Mouse (Mus musculus): Measurements from ENCODE around the gene Lmna.

The Lmna gene

GRCm38 (mm10) chr3:88539397-88539796 lies 29.6 kb upstream of the Lmna start:
- in situ Hi-C loops (cut with MboI, MseI) = no loop called here

DNA sequence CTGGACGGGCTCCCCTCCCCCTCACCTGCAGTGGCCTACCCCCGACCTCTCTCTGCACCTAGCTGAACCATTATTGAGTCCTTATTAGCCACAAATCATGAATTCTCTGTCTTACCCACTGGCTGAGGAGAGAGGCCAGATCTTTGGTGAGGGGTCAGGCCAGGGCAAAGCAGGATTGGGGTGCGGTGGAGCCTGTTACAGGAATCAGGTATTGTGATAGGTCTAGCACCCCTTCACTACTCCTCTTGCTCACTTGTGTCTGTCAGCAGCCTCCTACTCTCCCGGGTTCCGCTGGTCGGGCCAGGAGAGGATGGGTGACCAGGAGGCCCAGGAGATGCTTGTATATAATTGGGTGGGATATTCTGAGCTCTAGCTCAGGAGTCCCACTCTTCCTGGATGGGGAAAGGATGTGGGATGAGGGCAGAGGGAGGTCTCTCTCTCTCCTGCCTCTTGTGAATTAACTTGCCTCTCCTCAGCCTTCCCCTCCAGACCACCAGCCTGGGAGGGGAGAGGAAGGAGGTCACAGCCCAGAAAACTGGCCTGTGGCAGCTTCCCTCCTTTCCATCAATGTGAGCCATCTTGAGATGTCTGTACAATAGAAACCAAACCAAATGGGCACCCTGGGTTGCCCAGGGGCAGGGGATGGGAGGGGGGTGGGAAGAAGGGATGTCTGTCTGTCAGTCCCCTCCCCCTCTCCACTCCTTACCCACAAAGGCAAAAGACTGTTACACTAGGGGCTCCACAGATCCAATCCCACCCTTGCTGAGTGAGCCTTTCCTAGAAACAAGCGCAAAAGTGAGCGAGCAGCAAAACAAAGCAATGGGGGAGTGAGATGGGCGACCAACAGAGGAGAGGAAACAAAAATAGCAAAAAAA lies 28.8 kb upstream of the Lmna start:
- in situ Hi-C loops (cut with MboI, MseI) = no loop called here

- in situ Hi-C loops (cut with MboI, MseI) = no loop called here
Observed at GRCm38 (mm10) chr3:88537146-88537545, 27.4 kb upstream of the Lmna start.

DNA sequence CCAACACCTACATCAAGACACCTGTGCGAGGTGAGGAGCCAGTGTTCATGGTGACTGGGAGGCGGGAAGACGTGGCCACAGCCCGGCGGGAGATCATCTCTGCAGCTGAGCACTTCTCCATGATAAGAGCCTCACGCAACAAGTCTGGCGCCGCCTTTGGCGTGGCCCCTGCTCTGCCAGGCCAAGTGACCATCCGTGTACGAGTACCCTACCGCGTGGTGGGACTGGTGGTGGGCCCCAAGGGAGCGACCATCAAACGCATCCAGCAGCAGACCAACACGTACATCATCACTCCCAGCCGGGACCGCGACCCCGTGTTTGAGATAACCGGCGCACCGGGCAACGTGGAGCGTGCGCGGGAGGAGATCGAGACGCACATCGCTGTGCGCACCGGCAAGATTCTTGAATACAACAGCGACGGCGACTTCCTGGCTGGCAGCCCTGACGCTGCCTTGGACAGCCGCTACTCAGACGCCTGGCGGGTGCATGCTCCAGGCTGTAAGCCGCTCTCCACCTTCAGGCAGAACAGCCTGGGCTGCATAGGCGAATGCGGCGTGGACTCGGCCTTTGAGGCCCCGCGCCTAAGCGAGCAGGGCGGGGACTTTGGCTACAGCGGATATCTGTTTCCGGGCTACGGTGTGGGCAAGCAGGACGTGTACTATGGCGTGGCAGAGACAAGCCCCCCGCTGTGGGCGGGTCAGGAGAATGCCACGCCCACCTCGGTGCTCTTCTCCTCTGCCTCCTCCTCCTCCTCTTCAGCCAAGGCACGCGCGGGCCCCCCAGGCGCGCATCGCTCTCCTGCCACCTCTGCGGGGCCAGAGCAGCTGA lies 26.6 kb upstream of the Lmna start:
- in situ Hi-C loops (cut with MboI, MseI) = no loop called here

- in situ Hi-C loops (cut with MboI, MseI) = no loop called here
Observed at GRCm38 (mm10) chr3:88535527-88535926, 25.8 kb upstream of the Lmna start.

- in situ Hi-C loops (cut with MboI, MseI) = no loop called here
Observed at GRCm38 (mm10) chr3:88535005-88535404, 25.2 kb upstream of the Lmna start.

DNA sequence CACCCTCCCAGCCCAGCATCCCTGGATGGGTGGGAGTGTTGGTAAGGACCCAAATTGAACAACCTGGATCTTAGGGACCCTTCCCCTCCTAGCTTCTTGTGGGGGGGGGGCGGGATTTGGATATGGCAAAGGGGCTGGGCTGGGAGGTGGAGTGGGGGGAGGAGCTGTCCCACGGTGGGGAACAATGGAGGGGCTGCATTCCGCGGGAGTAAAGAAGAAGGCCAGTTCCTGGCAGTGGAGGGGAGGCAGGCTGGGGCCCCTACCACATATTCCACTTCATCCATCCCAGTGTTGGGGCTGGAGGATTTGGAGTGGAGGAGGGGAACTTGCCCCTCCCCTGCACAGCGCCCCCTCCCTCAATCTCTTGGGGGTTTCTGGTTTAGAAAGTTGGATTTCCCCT lies 23.9 kb upstream of the Lmna start:
- in situ Hi-C loops (cut with MboI, MseI) = no loop called here

DNA sequence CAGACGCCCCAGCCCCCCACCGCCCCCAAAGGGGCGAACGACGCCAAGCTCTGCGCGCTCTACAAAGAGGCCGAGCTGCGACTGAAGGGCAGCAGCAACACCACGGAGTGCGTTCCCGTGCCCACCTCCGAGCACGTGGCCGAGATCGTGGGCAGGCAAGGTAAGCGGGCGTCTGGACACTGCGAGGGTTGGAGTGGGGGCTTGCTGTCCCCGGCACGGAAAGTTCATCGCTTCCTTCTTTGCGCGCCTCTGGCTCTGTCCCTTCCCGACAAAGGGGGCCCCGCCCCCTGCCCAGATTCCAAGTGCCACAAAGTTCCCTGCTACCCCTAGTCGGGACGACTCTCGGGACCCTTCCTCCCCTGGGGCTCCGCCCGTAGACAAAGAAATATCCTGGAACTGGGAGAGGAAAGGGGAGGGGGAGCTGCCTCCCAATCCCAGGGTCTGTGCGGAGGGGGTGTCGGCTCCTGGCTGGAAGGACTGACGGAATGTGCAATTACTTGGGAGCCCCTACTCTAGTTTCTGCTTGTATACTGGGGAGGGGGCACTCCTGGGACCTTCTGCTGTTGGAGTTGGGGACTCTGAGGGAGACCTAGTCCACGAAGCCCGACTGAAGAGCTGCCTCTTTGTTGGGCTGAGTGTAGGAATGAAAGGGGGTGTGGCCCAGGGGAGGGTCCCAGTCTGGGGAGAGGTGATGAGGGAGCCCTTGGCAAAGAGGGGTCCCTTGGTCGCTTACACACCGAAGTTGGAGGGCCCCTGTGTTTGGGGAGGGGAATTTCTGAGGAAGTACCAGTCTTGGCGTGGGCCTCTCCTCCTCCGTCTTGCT lies 23.1 kb upstream of the Lmna start:
- in situ Hi-C loops (cut with MboI, MseI) = no loop called here

DNA sequence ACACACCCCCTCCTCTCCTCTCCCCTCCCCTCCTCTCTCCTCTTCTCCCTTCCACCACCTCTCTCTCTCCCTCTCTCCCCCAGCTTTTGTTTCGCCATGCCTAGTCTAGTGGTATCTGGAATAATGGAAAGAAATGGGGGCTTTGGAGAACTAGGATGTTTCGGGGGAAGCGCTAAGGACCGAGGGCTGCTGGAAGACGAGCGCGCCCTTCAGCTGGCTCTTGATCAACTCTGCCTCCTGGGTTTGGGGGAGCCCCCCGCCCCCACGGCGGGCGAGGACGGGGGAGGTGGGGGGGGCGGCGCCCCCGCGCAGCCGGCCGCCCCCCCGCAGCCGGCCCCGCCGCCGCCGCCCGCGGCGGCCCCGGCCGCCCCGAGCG lies 22.5 kb upstream of the Lmna start, which contains the start of gene Mex3a:
Mex3a (plus strand) TSS at position 97 of the 376 bp plus-strand sequence.
- in situ Hi-C loops (cut with MboI, MseI) = no loop called here

GRCm38 (mm10) chr3:88531348-88532298 lies 21.9 kb upstream of the Lmna start:
- in situ Hi-C loops (cut with MboI, MseI) = no loop called here

- in situ Hi-C loops (cut with MboI, MseI) = no loop called here
Observed at GRCm38 (mm10) chr3:88530082-88530864, 20.5 kb upstream of the Lmna start.

DNA sequence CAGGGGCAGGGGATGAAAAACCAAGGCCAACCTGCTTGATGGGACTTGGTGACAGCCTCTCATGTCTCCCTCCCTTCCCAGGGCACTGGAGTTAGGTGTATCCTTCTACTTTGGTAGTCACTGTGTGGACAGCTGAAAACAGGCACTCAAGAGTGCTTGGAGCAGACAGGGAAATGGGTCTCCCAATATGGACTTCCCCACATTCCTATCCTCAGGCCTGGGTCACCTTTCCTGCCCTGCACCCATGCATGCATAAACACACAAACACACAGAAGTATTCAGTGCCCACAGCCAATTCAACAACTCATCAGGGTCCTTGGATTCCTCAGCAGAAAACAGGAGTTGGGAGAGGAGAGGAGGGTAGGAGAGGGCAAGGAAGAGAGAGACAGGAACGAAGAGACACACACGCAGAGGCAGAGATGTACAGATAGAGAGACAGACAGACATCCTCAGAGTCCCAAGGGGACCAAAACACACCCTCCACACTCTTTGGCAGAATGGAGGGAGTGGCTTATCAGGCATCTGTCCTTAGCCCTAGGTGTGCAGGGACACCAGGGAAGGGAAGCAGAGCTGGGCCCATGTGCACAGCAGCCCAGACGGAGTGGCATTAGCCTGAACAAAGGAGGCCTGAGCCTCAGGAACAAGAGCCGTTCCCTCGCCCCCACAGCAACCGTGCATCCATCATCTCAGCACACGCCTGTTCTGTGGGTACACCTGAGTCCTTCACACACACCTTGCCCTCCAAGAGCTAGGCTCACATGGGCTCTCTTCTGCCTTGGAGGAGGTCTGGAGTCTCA lies 19.6 kb upstream of the Lmna start:
- in situ Hi-C loops (cut with MboI, MseI) = no loop called here

- in situ Hi-C loops (cut with MboI, MseI) = no loop called here
Observed at GRCm38 (mm10) chr3:88528646-88529045, 18.9 kb upstream of the Lmna start.

GRCm38 (mm10) chr3:88527565-88527964 lies 17.8 kb upstream of the Lmna start:
- in situ Hi-C loops (cut with MboI, MseI) = no loop called here

- in situ Hi-C loops (cut with MboI, MseI) = no loop called here
Observed at GRCm38 (mm10) chr3:88526157-88527131, 16.7 kb upstream of the Lmna start.

GRCm38 (mm10) chr3:88525021-88525420 lies 15.3 kb upstream of the Lmna start:
- in situ Hi-C loops (cut with MboI, MseI) = no loop called here

DNA sequence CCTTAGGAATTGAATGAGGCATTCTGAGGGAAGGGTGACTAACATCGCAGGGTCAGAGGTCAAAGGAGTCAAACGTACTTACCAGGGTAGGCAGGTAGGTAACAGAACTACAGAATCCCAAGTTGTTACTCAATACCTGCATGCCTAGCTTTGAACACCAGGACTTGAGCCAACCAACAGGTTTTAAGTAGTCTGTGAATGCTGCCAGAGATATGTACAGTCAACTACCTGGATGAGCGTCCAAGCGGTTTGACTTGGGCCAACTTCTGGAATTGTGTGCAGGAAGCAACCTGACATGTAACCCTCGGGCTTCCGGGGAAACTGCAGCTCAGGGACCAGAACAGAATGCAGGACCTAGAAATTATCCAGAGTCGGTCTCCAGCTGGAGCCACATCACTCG lies 13.3 kb upstream of the Lmna start:
- in situ Hi-C loops (cut with MboI, MseI) = loop anchor here (5.0 kb wide), 2 partner anchors 36 to 111 kb away; partner anchors contain the start of gene Pmf1
